Mouse (Mus musculus): Measurements from ENCODE around the gene Tmem121b. TPM values are rescaled to one million over a fixed set of nuclear protein-coding genes. Genes with fewer than 3 reads are reported as not detected.

Tmem121b gene
- polyA plus RNA-seq, 1 experiment from 2014 or later: 0.07 TPM

- WGBS: 82% methylated on average over 8 of the region's 8 CpGs
- Histone ChIP-seq H3K36me3 (ENCODE audit: control insufficient read depth, insufficient read depth, low read length) (peaks cover 4% of the 10 kb centered on the region; the same call in 1 of the 2 replicates), H3K4me2 (no peak overlapping the region), H3K4me1 (replicated peaks; ENCODE audit: control insufficient read depth, insufficient read depth, low read length) (peaks cover 13% of the 10 kb centered on the region), H3K9ac (ENCODE audit: low read depth, low read length) (no peak overlapping the region), H3K4me3 (ENCODE audit: low read depth, low read length) (no peak overlapping the region), H3K27me3 (replicated peaks; ENCODE audit: control insufficient read depth, insufficient read depth, low read length) (no peaks in the 10 kb centered on the region), H3K9me3 (ENCODE audit: control insufficient read depth, low read length) (no peaks in the 10 kb centered on the region), H3K27ac (ENCODE audit: low read depth, low read length) (no peak overlapping the region)
- ATAC-seq (replicated peaks; ENCODE audit: low FRiP score) (no peak), DNase-seq (ENCODE audit: low spot score) (no peak)
Measured at GRCm38 (mm10) chr6:120475288-120475687, 18.3 kb downstream of the Tmem121b start.

- H3K4me2 ChIP-seq: no peak overlapping the region
- no peaks in the 10 kb centered on the region for H3K9me3 ChIP-seq (ENCODE audit: control insufficient read depth, low read length)
- ATAC-seq (replicated peaks; ENCODE audit: low FRiP score) (peak; percentile 35; the same call in 1 of the 2 replicates), DNase-seq (ENCODE audit: low spot score) (no peak)
- no peak overlapping the region for H3K9ac ChIP-seq (ENCODE audit: low read depth, low read length)
- no peaks in the 10 kb centered on the region for H3K27me3 ChIP-seq (replicated peaks; ENCODE audit: control insufficient read depth, insufficient read depth, low read length)
- peaks cover 4% of the 10 kb centered on the region; the same call in 1 of the 2 replicates for H3K36me3 ChIP-seq (ENCODE audit: control insufficient read depth, insufficient read depth, low read length)
- H3K4me3 ChIP-seq (ENCODE audit: low read depth, low read length): no peak overlapping the region
- H3K27ac ChIP-seq (ENCODE audit: low read depth, low read length): no peak overlapping the region
- H3K4me1 ChIP-seq (replicated peaks; ENCODE audit: control insufficient read depth, insufficient read depth, low read length): peaks cover 19% of the 10 kb centered on the region
- 49% methylated on average over 5 of the region's 5 CpGs for WGBS
Measured at GRCm38 (mm10) chr6:120473427-120473826, 20.2 kb downstream of the Tmem121b start.

GRCm38 (mm10) chr6:120472455-120473140, 21.0 kb downstream of the Tmem121b start:
- ATAC-seq (replicated peaks; ENCODE audit: low FRiP score) (no peak), DNase-seq (ENCODE audit: low spot score) (no peak)
- 54% methylated on average over 8 of the region's 8 CpGs for WGBS
- Histone ChIP-seq H3K9ac (ENCODE audit: low read depth, low read length) (no peak overlapping the region), H3K9me3 (ENCODE audit: control insufficient read depth, low read length) (no peaks in the 10 kb centered on the region), H3K27me3 (replicated peaks; ENCODE audit: control insufficient read depth, insufficient read depth, low read length) (no peaks in the 10 kb centered on the region), H3K36me3 (ENCODE audit: control insufficient read depth, insufficient read depth, low read length) (no peaks in the 10 kb centered on the region; the same call in 1 of the 2 replicates), H3K4me2 (no peak overlapping the region), H3K27ac (ENCODE audit: low read depth, low read length) (no peak overlapping the region), H3K4me3 (ENCODE audit: low read depth, low read length) (no peak overlapping the region), H3K4me1 (replicated peaks; ENCODE audit: control insufficient read depth, insufficient read depth, low read length) (peaks cover 19% of the 10 kb centered on the region)

- H3K36me3 ChIP-seq (ENCODE audit: control insufficient read depth, insufficient read depth, low read length): no peaks in the 10 kb centered on the region; the same call in 1 of the 2 replicates
- WGBS: 25% methylated on average over 5 of the region's 5 CpGs
- no peak overlapping the region; the same call in 1 of the 2 replicates for H3K4me2 ChIP-seq
- H3K4me3 ChIP-seq (ENCODE audit: low read depth, low read length): no peak overlapping the region
- DNase-seq (ENCODE audit: low spot score): no peak
- H3K27ac ChIP-seq (ENCODE audit: low read depth, low read length): no peak overlapping the region
- no peak overlapping the region for H3K9ac ChIP-seq (ENCODE audit: low read depth, low read length)
- no peak for ATAC-seq (replicated peaks; ENCODE audit: low FRiP score)
- peaks cover 19% of the 10 kb centered on the region for H3K4me1 ChIP-seq (replicated peaks; ENCODE audit: control insufficient read depth, insufficient read depth, low read length)
- H3K27me3 ChIP-seq (replicated peaks; ENCODE audit: control insufficient read depth, insufficient read depth, low read length): no peaks in the 10 kb centered on the region
- no peaks in the 10 kb centered on the region for H3K9me3 ChIP-seq (ENCODE audit: control insufficient read depth, low read length)
Measured at GRCm38 (mm10) chr6:120471991-120472441, 21.6 kb downstream of the Tmem121b start.

GRCm38 (mm10) chr6:120470666-120471065, 22.9 kb downstream of the Tmem121b start:
- Histone ChIP-seq H3K36me3 (ENCODE audit: control insufficient read depth, insufficient read depth, low read length) (no peaks in the 10 kb centered on the region; the same call in 1 of the 2 replicates), H3K4me3 (ENCODE audit: low read depth, low read length) (no peak overlapping the region), H3K9me3 (ENCODE audit: control insufficient read depth, low read length) (no peaks in the 10 kb centered on the region), H3K27ac (ENCODE audit: low read depth, low read length) (no peak overlapping the region), H3K27me3 (replicated peaks; ENCODE audit: control insufficient read depth, insufficient read depth, low read length) (no peaks in the 10 kb centered on the region), H3K9ac (ENCODE audit: low read depth, low read length) (no peak overlapping the region), H3K4me1 (replicated peaks; ENCODE audit: control insufficient read depth, insufficient read depth, low read length) (peaks cover 29% of the 10 kb centered on the region), H3K4me2 (no peak overlapping the region)
- 63% methylated on average over 1 of the region's 1 CpGs for WGBS
- ATAC-seq (replicated peaks; ENCODE audit: low FRiP score) (no peak), DNase-seq (ENCODE audit: low spot score) (no peak)

GRCm38 (mm10) chr6:120469770-120470169, 23.8 kb downstream of the Tmem121b start:
- DNase-seq (ENCODE audit: low spot score): no peak
- Histone ChIP-seq H3K27me3 (replicated peaks; ENCODE audit: control insufficient read depth, insufficient read depth, low read length) (no peaks in the 10 kb centered on the region), H3K4me3 (ENCODE audit: low read depth, low read length) (no peak overlapping the region), H3K27ac (ENCODE audit: low read depth, low read length) (no peak overlapping the region), H3K36me3 (ENCODE audit: control insufficient read depth, insufficient read depth, low read length) (no peaks in the 10 kb centered on the region; the same call in 1 of the 2 replicates), H3K9ac (ENCODE audit: low read depth, low read length) (no peak overlapping the region), H3K4me2 (no peak overlapping the region), H3K4me1 (replicated peaks; ENCODE audit: control insufficient read depth, insufficient read depth, low read length) (peaks cover 34% of the 10 kb centered on the region), H3K9me3 (ENCODE audit: control insufficient read depth, low read length) (no peaks in the 10 kb centered on the region)
- no peak for ATAC-seq (replicated peaks; ENCODE audit: low FRiP score)

- ATAC-seq (replicated peaks; ENCODE audit: low FRiP score) (no peak), DNase-seq (ENCODE audit: low spot score) (no peak)
- no peak overlapping the region for H3K9ac ChIP-seq (ENCODE audit: low read depth, low read length)
- H3K27me3 ChIP-seq (replicated peaks; ENCODE audit: control insufficient read depth, insufficient read depth, low read length): no peaks in the 10 kb centered on the region
- H3K4me2 ChIP-seq: no peak overlapping the region; the same call in 1 of the 2 replicates
- peaks cover 38% of the 10 kb centered on the region for H3K4me1 ChIP-seq (replicated peaks; ENCODE audit: control insufficient read depth, insufficient read depth, low read length)
- H3K9me3 ChIP-seq (ENCODE audit: control insufficient read depth, low read length): no peaks in the 10 kb centered on the region
- H3K36me3 ChIP-seq (ENCODE audit: control insufficient read depth, insufficient read depth, low read length): no peaks in the 10 kb centered on the region; the same call in 1 of the 2 replicates
- H3K27ac ChIP-seq (ENCODE audit: low read depth, low read length): no peak overlapping the region
- WGBS: 59% methylated on average over 3 of the region's 3 CpGs
- H3K4me3 ChIP-seq (ENCODE audit: low read depth, low read length): no peak overlapping the region
Measured at GRCm38 (mm10) chr6:120469268-120469667, 24.3 kb downstream of the Tmem121b start.

- H3K36me3 ChIP-seq (ENCODE audit: control insufficient read depth, insufficient read depth, low read length): no peaks in the 10 kb centered on the region
- DNase-seq (ENCODE audit: low spot score): no peak
- no peak overlapping the region for H3K9ac ChIP-seq (ENCODE audit: low read depth, low read length)
- 82% methylated on average over 4 of the region's 4 CpGs for WGBS
- ATAC-seq (replicated peaks; ENCODE audit: low FRiP score): no peak
- H3K4me2 ChIP-seq: no peak overlapping the region
- H3K4me1 ChIP-seq (replicated peaks; ENCODE audit: control insufficient read depth, insufficient read depth, low read length): peaks cover 44% of the 10 kb centered on the region
- H3K27ac ChIP-seq (ENCODE audit: low read depth, low read length): no peak overlapping the region
- H3K27me3 ChIP-seq (replicated peaks; ENCODE audit: control insufficient read depth, insufficient read depth, low read length): 0 out of 2 replicates have a peak, but pooled peaks cover 5% of the 10 kb centered on the region
- H3K9me3 ChIP-seq (ENCODE audit: control insufficient read depth, low read length): no peaks in the 10 kb centered on the region
- H3K4me3 ChIP-seq (ENCODE audit: low read depth, low read length): no peak overlapping the region
Measured at GRCm38 (mm10) chr6:120468259-120468658, 25.3 kb downstream of the Tmem121b start.

All from liver, embryonic 11.5 days (tissue).